Mouse (Mus musculus): ENCODE results near the gene Slc4a5. TPM values are rescaled to one million over a fixed set of nuclear protein-coding genes. Genes with fewer than 3 reads are reported as not detected.
A peak's percentile ranks its signal among the peaks of the same experiment; 100 is the strongest.

Gene Slc4a5
- polyA plus RNA-seq, 1 experiment from 2014 or later, result 0.46 TPM

- H3K36me3 ChIP-seq (ENCODE audit: control insufficient read depth, insufficient read depth, low read length), result no peaks in the 10 kb centered on the region
- H3K9ac ChIP-seq (ENCODE audit: low read length), result no peak overlapping the region
- H3K27me3 ChIP-seq (replicated peaks; ENCODE audit: control insufficient read depth, insufficient read depth, low read length), result no peaks in the 10 kb centered on the region
- H3K4me1 ChIP-seq (replicated peaks; ENCODE audit: control insufficient read depth, insufficient read depth, low read length), result no peaks in the 10 kb centered on the region
- H3K4me3 ChIP-seq (ENCODE audit: low read depth, low read length), result no peak overlapping the region
- WGBS, result 86% methylated on average over 2 of the region's 2 CpGs
- H3K4me2 ChIP-seq (ENCODE audit: low read length), result no peak overlapping the region
- no peak for ATAC-seq (replicated peaks; ENCODE audit: low FRiP score, low TSS enrichment, low read depth)
- H3K27ac ChIP-seq (ENCODE audit: low read depth), result no peak overlapping the region
- DNase-seq (ENCODE audit: low spot score), result no peak
- H3K9me3 ChIP-seq (ENCODE audit: control insufficient read depth, low read length), result no peaks in the 10 kb centered on the region
These were observed 11.6 kb upstream of the Slc4a5 start for GRCm38 (mm10) chr6:83208050-83208400.

GRCm38 (mm10) chr6:83210495-83210894 is 9.1 kb upstream of the Slc4a5 start:
- no peak overlapping the region for H3K4me2 ChIP-seq (ENCODE audit: low read length)
- no peak overlapping the region for H3K27ac ChIP-seq (ENCODE audit: low read depth)
- ATAC-seq (replicated peaks; ENCODE audit: low FRiP score, low TSS enrichment, low read depth), result no peak
- H3K9ac ChIP-seq (ENCODE audit: low read length), result no peak overlapping the region
- no peak for DNase-seq (ENCODE audit: low spot score)
- H3K9me3 ChIP-seq (ENCODE audit: control insufficient read depth, low read length), result no peaks in the 10 kb centered on the region
- WGBS, result 56% methylated on average over 2 of the region's 2 CpGs
- no peaks in the 10 kb centered on the region for H3K36me3 ChIP-seq (ENCODE audit: control insufficient read depth, insufficient read depth, low read length)
- no peaks in the 10 kb centered on the region for H3K27me3 ChIP-seq (replicated peaks; ENCODE audit: control insufficient read depth, insufficient read depth, low read length)
- no peak overlapping the region for H3K4me3 ChIP-seq (ENCODE audit: low read depth, low read length)
- H3K4me1 ChIP-seq (replicated peaks; ENCODE audit: control insufficient read depth, insufficient read depth, low read length), result no peaks in the 10 kb centered on the region

DNA sequence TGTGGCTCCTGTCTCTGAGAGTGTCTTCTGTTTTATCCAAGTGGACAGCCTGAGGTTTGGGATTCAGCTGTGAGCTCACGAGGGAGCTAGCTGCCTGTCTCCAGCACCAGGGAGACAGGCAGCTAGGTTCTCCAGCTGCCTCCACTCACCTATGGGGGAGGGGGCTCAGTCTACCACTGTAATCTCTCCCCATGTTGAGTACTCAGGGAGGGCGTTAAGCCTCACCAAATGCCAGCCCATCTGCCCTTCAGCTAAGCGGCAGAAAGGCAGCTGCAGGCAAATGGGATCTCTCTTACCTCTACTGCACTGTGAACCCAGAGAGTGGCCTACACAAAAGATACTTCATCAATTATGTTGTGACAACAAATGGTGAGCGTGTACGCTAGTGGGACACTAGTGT is 8.1 kb upstream of the Slc4a5 start:
- ATAC-seq (replicated peaks; ENCODE audit: low FRiP score, low TSS enrichment, low read depth) (no peak), DNase-seq (ENCODE audit: low spot score) (no peak)
- Histone ChIP-seq H3K36me3 (ENCODE audit: control insufficient read depth, insufficient read depth, low read length) (no peaks in the 10 kb centered on the region), H3K4me3 (ENCODE audit: low read depth, low read length) (no peak overlapping the region), H3K9ac (ENCODE audit: low read length) (no peak overlapping the region), H3K4me2 (ENCODE audit: low read length) (no peak overlapping the region), H3K4me1 (replicated peaks; ENCODE audit: control insufficient read depth, insufficient read depth, low read length) (no peaks in the 10 kb centered on the region), H3K9me3 (ENCODE audit: control insufficient read depth, low read length) (no peaks in the 10 kb centered on the region), H3K27me3 (replicated peaks; ENCODE audit: control insufficient read depth, insufficient read depth, low read length) (no peaks in the 10 kb centered on the region), H3K27ac (ENCODE audit: low read depth) (no peak overlapping the region)
- 22% methylated on average over 5 of the region's 5 CpGs for WGBS

DNA sequence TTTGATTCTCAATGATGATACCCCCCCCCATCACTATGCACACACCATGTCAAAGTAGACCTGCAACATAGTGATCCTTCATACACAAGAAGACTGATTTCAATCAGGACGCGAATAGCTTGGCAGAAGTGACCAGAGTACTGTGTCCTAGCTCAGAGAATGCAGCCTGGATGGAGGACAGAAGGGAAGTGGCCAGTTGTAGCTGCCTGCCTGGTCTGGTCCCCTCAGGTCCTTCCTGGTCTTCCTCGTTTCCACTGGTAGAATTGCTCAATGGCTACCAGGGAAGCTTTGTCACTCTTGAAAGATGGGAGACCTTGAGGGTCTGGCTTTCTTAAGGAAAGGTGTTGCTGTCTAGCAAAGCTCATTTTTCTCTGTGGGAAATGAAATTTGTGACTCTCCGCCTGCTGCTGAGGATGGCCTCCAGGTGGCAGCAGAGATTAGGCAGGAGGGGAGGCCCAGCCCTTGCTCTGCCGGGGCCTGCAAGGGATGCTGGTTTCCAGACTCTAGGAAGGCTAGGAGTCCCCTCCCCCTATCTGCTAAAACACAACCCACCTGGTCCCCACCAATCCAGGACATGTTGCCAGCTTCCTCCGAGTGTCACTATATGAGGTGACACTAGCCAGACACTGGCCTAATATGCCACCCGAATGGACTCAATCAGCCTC is 4.5 kb upstream of the Slc4a5 start:
- peak; percentile 90 for ATAC-seq (replicated peaks; ENCODE audit: low FRiP score, low TSS enrichment, low read depth)
- Histone ChIP-seq H3K27ac (ENCODE audit: low read depth) (no peak overlapping the region), H3K27me3 (replicated peaks; ENCODE audit: control insufficient read depth, insufficient read depth, low read length) (no peaks in the 10 kb centered on the region), H3K4me3 (ENCODE audit: low read depth, low read length) (no peak overlapping the region), H3K36me3 (ENCODE audit: control insufficient read depth, insufficient read depth, low read length) (no peaks in the 10 kb centered on the region), H3K4me1 (replicated peaks; ENCODE audit: control insufficient read depth, insufficient read depth, low read length) (no peaks in the 10 kb centered on the region), H3K4me2 (ENCODE audit: low read length) (no peak overlapping the region), H3K9me3 (ENCODE audit: control insufficient read depth, low read length) (no peaks in the 10 kb centered on the region), H3K9ac (ENCODE audit: low read length) (no peak overlapping the region)
- DNase-seq (ENCODE audit: low spot score), result peak; percentile 88
- WGBS, result 14% methylated on average over 7 of the region's 7 CpGs

- ATAC-seq (replicated peaks; ENCODE audit: low FRiP score, low TSS enrichment, low read depth) (no peak), DNase-seq (ENCODE audit: low spot score) (no peak)
- no peak overlapping the region for H3K4me3 ChIP-seq (ENCODE audit: low read depth, low read length)
- peaks cover 5% of the 10 kb centered on the region; the same call in 1 of the 2 replicates for H3K27me3 ChIP-seq (replicated peaks; ENCODE audit: control insufficient read depth, insufficient read depth, low read length)
- H3K27ac ChIP-seq (ENCODE audit: low read depth), result no peak overlapping the region
- WGBS, result 35% methylated on average over 2 of the region's 2 CpGs
- no peak overlapping the region for H3K9ac ChIP-seq (ENCODE audit: low read length)
- H3K4me2 ChIP-seq (ENCODE audit: low read length), result no peak overlapping the region
- H3K36me3 ChIP-seq (ENCODE audit: control insufficient read depth, insufficient read depth, low read length), result no peaks in the 10 kb centered on the region
- no peaks in the 10 kb centered on the region for H3K9me3 ChIP-seq (ENCODE audit: control insufficient read depth, low read length)
- H3K4me1 ChIP-seq (replicated peaks; ENCODE audit: control insufficient read depth, insufficient read depth, low read length), result peaks cover 6% of the 10 kb centered on the region
These were observed 11.9 kb downstream of the Slc4a5 start for GRCm38 (mm10) chr6:83231486-83231885.

DNA sequence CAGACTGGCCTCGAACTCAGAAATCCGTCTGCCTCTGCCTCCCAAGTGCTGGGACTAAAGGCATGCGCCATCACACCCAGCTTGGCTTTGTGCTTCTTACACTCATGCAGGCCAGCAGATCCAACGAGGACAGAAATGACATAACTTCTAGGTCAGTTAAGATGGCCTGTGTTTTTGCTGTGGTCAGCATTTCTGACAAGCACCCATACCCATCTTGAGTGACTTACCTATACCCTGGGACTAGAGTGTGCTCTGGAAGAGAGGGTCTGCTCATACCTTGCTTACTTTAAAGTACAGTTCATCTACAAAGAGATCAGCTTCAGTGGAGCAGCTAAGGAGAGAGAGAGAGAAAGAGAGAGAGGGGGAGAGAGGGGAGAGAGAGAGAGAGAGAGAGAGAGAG is 13.7 kb downstream of the Slc4a5 start:
- DNase-seq (ENCODE audit: low spot score) (no peak), ATAC-seq (replicated peaks; ENCODE audit: low FRiP score, low TSS enrichment, low read depth) (no peak)
- Histone ChIP-seq H3K9me3 (ENCODE audit: control insufficient read depth, low read length) (no peaks in the 10 kb centered on the region), H3K4me1 (replicated peaks; ENCODE audit: control insufficient read depth, insufficient read depth, low read length) (peaks cover 10% of the 10 kb centered on the region), H3K27me3 (replicated peaks; ENCODE audit: control insufficient read depth, insufficient read depth, low read length) (peaks cover 6% of the 10 kb centered on the region; the same call in 1 of the 2 replicates), H3K4me2 (ENCODE audit: low read length) (no peak overlapping the region), H3K27ac (ENCODE audit: low read depth) (no peak overlapping the region), H3K36me3 (ENCODE audit: control insufficient read depth, insufficient read depth, low read length) (no peaks in the 10 kb centered on the region), H3K4me3 (ENCODE audit: low read depth, low read length) (no peak overlapping the region), H3K9ac (ENCODE audit: low read length) (no peak overlapping the region)
- WGBS, result 80% methylated on average over 4 of the region's 4 CpGs

DNA sequence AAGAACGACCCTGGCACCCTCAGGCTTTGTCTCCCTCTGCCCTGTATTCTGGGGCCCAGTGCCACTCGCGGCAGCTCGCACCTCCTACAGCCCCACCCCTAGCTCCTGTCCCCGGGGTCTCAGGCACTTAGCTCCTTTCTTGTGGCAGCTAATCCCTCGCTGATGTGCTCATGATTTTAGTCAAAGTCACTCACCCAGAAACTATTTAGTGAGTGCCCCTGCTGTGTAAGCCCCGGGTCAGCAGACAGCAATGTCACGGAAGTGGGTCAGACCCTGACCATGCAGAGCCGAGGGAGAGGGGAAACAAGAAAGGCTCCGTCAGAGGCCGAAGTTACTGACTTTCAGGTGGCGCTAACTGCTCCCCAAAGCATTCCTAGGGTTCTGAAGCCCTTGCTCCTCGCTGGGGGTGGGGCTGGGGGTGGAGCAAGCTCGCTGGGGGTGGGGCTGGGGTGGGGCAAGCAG is 14.7 kb downstream of the Slc4a5 start:
- Histone ChIP-seq H3K27ac (ENCODE audit: low read depth) (no peak overlapping the region), H3K9me3 (ENCODE audit: control insufficient read depth, low read length) (no peaks in the 10 kb centered on the region), H3K4me3 (ENCODE audit: low read depth, low read length) (no peak overlapping the region), H3K9ac (ENCODE audit: low read length) (no peak overlapping the region), H3K4me2 (ENCODE audit: low read length) (peak overlapping the region; percentile 40), H3K36me3 (ENCODE audit: control insufficient read depth, insufficient read depth, low read length) (no peaks in the 10 kb centered on the region), H3K4me1 (replicated peaks; ENCODE audit: control insufficient read depth, insufficient read depth, low read length) (peaks cover 10% of the 10 kb centered on the region), H3K27me3 (replicated peaks; ENCODE audit: control insufficient read depth, insufficient read depth, low read length) (peaks cover 12% of the 10 kb centered on the region)
- no peak for ATAC-seq (replicated peaks; ENCODE audit: low FRiP score, low TSS enrichment, low read depth)
- 4% methylated on average over 14 of the region's 14 CpGs for WGBS
- DNase-seq (ENCODE audit: low spot score), result no peak

- Histone ChIP-seq H3K4me2 (ENCODE audit: low read length) (peak overlapping the region; percentile 24; the same call in 1 of the 2 replicates), H3K9ac (ENCODE audit: low read length) (no peak overlapping the region), H3K27ac (ENCODE audit: low read depth) (no peak overlapping the region), H3K4me3 (ENCODE audit: low read depth, low read length) (no peak overlapping the region), H3K9me3 (ENCODE audit: control insufficient read depth, low read length) (no peaks in the 10 kb centered on the region), H3K27me3 (replicated peaks; ENCODE audit: control insufficient read depth, insufficient read depth, low read length) (peaks cover 12% of the 10 kb centered on the region), H3K36me3 (ENCODE audit: control insufficient read depth, insufficient read depth, low read length) (no peaks in the 10 kb centered on the region), H3K4me1 (replicated peaks; ENCODE audit: control insufficient read depth, insufficient read depth, low read length) (peaks cover 10% of the 10 kb centered on the region)
- DNase-seq (ENCODE audit: low spot score) (no peak), ATAC-seq (replicated peaks; ENCODE audit: low FRiP score, low TSS enrichment, low read depth) (peak; percentile 61; the same call in 1 of the 2 replicates)
- 5% methylated on average over 9 of the region's 9 CpGs for WGBS
These were observed 17.5 kb downstream of the Slc4a5 start for GRCm38 (mm10) chr6:83237123-83237522.

- Histone ChIP-seq H3K4me2 (ENCODE audit: low read length) (no peak overlapping the region), H3K4me3 (ENCODE audit: low read depth, low read length) (no peak overlapping the region), H3K9me3 (ENCODE audit: control insufficient read depth, low read length) (no peaks in the 10 kb centered on the region), H3K9ac (ENCODE audit: low read length) (no peak overlapping the region), H3K27ac (ENCODE audit: low read depth) (no peak overlapping the region), H3K27me3 (replicated peaks; ENCODE audit: control insufficient read depth, insufficient read depth, low read length) (no peaks in the 10 kb centered on the region), H3K4me1 (replicated peaks; ENCODE audit: control insufficient read depth, insufficient read depth, low read length) (0 out of 2 replicates have a peak, but pooled peaks cover 2% of the 10 kb centered on the region), H3K36me3 (ENCODE audit: control insufficient read depth, insufficient read depth, low read length) (no peaks in the 10 kb centered on the region)
- WGBS, result 46% methylated on average over 10 of the region's 10 CpGs
- DNase-seq (ENCODE audit: low spot score) (no peak), ATAC-seq (replicated peaks; ENCODE audit: low FRiP score, low TSS enrichment, low read depth) (no peak)
These were observed 24.9 kb downstream of the Slc4a5 start for GRCm38 (mm10) chr6:83244422-83245061.

All from intestine, embryonic 14.5 days (tissue).